Mouse (Mus musculus): Measurements from ENCODE around the gene Ppil2.

DNA sequence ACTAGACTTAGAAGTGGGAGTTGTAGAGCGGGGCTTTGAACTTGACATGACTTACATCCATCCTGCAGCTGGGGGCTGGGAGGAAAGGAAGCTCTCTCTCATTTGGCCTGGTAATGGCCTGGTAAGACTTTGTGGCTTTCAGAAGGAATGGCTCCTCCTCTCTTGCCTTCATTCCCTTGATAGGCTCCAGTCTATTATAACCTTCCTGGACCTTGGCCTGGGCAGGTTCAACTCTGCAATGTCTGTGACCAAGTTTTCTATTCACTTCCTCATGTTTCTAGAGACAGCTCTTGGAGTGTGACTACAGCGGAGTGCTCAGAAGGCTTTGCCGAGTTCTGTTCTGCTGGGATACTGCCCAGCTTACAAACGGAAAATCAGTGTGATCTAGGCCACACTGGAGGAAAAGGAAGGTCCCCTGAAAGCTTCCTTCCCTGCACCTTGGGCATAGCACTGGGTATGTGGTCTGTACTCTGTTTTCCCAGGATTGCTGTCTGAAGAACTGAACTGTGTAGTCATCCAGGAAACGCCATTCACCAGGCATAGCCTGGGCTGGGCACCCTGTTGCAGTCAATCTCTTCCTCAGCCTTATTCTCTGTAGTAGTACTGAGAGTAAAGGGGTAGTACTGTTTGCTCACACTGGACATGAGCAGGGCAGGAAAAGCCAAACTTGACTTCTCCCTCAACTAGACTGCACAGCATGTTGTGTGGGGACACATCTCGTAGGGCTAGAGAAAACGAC lies 39.6 kb upstream of the Ppil2 start:
- TF ChIP-seq CTCF (IDR thresholded peaks at IDR 0.05; ENCODE audit: low read depth) (no peak), EP300 (optimal IDR thresholded peaks at IDR 0.05) (no peak)
